Mouse (Mus musculus) left cerebral cortex, postnatal 25 days (tissue): ENCODE results near the gene Pcyt1a. TPM values are rescaled to one million over a fixed set of nuclear protein-coding genes. Genes with fewer than 3 reads are reported as not detected.

Source experiments
- DNase-seq, 2 experiments: peaks; one replicate each; pipeline ENCODE4 v3.0.0; 2022; ENCODE audit warnings: low spot score in 2 of 2, mixed read lengths in 1 of 2
- intact Hi-C: fragments of 180-260 bp; cut with DNase I; formaldehyde crosslinking; loops from one replicate; pipeline ENCODE4 v1.15.1; 2025
- total RNA-seq, 2 experiments: library from RNA; stranded (reverse); gene quantifications; 2 replicates each; pipeline ENCODE4 v1.2.3; 2021

The Pcyt1a gene
- total RNA-seq, 2 experiments from 2014 or later, result 38.2 to 40.3 TPM

DNA sequence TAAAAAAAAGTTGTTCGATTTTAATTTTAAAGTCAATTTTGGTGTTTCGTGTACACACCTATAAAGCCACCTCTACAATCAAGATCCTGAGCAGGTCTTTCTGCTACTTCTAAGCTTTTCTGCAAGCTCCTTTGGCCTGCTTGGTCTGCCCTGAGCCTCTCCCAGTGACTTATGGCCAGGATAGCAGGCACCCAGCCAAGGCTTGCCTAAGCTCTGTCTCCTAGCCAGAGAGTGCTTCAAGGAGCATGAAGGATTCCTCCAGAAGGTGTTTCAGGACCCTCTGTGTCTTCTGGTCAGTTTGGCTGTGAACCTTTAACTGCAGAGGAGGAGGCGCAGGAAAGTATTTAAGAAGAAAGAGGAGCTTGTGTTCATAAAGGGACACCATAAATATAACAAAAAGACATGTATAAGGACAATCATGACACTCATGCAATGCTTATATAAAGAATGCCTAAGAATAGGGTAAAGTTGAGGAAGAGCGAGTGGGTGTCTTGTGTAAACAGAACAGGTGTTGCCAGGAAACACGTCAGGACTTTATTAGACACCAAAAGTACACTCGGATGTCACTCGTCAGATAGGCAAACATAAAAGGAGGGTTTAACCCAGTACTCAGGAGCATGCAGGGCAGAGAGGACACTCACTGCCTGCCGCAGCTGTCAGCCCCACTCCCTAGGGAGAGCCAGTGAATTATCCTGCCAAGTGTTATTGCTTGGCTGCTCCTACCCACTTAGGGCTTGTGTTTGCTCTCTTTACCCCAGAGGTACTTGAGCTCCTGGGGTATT lies 92.9 kb downstream of the Pcyt1a start:
- intact Hi-C loops, result no loop called here
- DNase-seq, result peak in 1 of 2 experiments; percentile 59

DNA sequence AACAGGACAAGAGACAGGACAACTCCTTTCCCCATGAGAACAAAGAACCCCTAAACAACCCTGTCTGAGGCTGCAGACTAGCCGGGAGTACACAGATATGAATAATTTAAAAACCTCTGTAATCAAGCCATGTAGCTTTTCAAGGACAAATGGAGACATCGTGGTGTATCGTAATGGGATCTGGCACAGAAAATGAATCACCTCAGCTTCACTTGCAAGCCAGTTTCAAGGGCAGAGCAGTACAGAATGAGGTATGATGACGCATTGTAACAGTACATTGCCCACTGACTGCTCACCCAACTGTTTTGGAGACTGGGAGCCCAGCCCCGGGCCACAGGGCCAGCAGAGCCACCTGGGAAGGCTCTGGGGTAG lies 93.5 kb downstream of the Pcyt1a start:
- no peak for DNase-seq
- intact Hi-C loops, result no loop called here

Other genes with a start within 250 kb of the Pcyt1a start
- gene Fbxo45, start 183.8 kb upstream of the Pcyt1a start, total RNA-seq, result 10 to 100 TPM; 46.8 to 49.6 TPM
- gene Wdr53, start 183.7 kb upstream of the Pcyt1a start, total RNA-seq, result 10 to 100 TPM; 11.8 to 12.6 TPM
- gene Smco1, start 159.5 kb upstream of the Pcyt1a start, total RNA-seq, result under 1 TPM in 1 of 2 experiments, not detected in 1; 0.50 TPM
- gene Rnf168, start 153.5 kb upstream of the Pcyt1a start, total RNA-seq, result 10 to 100 TPM; 27.7 TPM
- 10 to 100 TPM; 46.8 to 50.1 TPM for gene Ubxn7, start 98.7 kb upstream of the Pcyt1a start, total RNA-seq
- under 1 TPM in 1 of 2 experiments, not detected in 1; 0.27 TPM for gene Tm4sf19, start 30.4 kb upstream of the Pcyt1a start, total RNA-seq
- 10 to 100 TPM; 11.2 to 14.1 TPM for gene Tctex1d2, start 11.2 kb upstream of the Pcyt1a start, total RNA-seq
- not detected for gene Slc51a, start 57.0 kb downstream of the Pcyt1a start, total RNA-seq
- not detected for gene Zdhhc19, start 65.3 kb downstream of the Pcyt1a start, total RNA-seq
- 10 to 100 TPM; 71.0 to 79.9 TPM for gene Tfrc, start 178.0 kb downstream of the Pcyt1a start, total RNA-seq
- 100 to 1,000 TPM; 179 to 184 TPM for gene Tnk2, start 213.0 kb downstream of the Pcyt1a start, total RNA-seq